Mouse (Mus musculus) layer of hippocampus, adult 6 months (tissue): ENCODE data around the gene C5ar2. TPM values are rescaled to one million over a fixed set of nuclear protein-coding genes. Genes with fewer than 3 reads are reported as not detected.

ENCODE experiments used
- long read RNA-seq, 2 experiments: library from polyadenylated mRNA; unstranded; transcript quantifications; one replicate each; pipeline ENCODE4 v2.0.0; 2019 to 2020
- polyA plus RNA-seq: library from polyadenylated mRNA; unstranded; fragments of <200 nt; fragmentation: Nextera tagmentation; gene quantifications from 2 replicates; pipeline ENCODE4 v1.2.3, GENCODE M21; 2021

The C5ar2 gene
- polyA plus RNA-seq, result 0.65 and 0.70 TPM in 2 replicates
- long read RNA-seq, experiment 1, partial matches to known transcripts, result 0 of 2 reads
- long read RNA-seq, experiment 1, other reads (novel, unspliced or antisense), result 0 of 2 reads
- long read RNA-seq, experiment 2, partial matches to known transcripts, result 0 of 1 reads
- long read RNA-seq, experiment 2, other reads (novel, unspliced or antisense), result 1 of 1 reads

DNA sequence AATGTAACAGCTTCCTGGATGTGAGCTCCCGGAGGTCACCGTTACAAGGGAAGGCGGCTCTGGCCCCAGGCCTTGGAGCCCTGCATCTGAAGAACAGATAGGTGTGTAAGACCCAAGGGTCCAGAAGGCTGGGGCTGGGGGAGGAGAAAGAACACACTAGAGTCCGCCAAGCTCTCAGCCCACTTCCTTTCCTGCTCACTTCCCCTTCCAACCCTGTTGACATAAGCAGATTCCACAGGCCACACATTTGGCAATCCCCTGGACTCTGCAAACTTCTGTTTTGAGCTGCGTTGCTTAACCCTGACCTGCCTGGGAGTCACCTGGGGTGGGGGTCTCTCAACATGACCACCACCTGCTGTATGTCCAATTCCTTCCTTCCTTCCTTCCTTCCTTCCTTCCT is at the start of gene C5ar2:
TSS of gene C5ar2 (minus strand) at position 88 of the 400 bp plus-strand sequence.

GRCm38 (mm10) chr7:16286026-16286961 is 42.3 kb upstream of the C5ar2 start, which contains the start of gene Ccdc9:
TSS of gene Ccdc9 (minus strand) at chr7:16286795.

GRCm38 (mm10) chr7:16273081-16273765 is 29.3 kb upstream of the C5ar2 start, which contains the start of gene Inafm1:
TSS of gene Inafm1 (minus strand) at chr7:16273617.

GRCm38 (mm10) chr7:16259110-16259590 is 15.2 kb upstream of the C5ar2 start, which contains the start of gene C5ar1:
TSS of gene C5ar1 (minus strand) at chr7:16259540.

DNA sequence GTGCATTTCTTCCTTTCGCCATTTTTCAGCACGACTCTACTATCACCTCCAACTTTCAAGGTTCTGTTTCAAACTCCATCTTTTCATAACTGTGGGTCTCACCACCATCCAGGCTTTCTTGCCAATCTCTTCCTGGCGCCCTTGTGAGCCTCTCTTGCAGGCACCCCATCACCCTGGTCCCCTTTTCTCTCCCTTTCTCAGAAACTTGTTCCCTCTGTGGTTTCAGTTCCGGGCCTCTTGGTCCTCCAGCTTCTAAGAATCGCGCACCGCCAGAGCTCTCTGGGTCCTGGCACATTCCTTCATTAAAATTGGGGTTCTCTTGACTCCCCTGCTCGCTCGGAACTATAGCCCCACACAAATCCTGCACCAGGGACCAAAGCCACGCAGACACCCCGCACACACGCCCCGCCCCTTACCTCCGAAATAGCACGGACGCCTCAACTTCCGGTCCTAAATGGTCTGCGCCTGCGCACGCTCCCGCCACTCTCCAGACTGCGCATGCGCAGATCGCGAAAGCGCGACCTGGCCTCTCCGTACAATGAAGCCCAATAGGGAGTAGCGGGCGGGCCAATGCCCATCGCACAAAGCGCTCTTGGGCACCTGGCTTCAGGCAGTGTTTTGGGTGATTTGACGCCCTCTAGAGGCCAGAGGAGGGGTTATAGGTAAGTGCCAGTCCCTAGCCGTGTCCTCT is 22.2 kb downstream of the C5ar2 start, which contains the start of gene Dhx34:
TSS of gene Dhx34 (minus strand) at position 456 of the 691 bp plus-strand sequence.

Other genes with a start within 250 kb of the C5ar2 start
- 5.3 and 6.6 TPM in 2 replicates for gene Bicra, start 196.2 kb downstream of the C5ar2 start, polyA plus RNA-seq
- 0.05 and 0.08 TPM in 2 replicates for gene Zfp541, start 182.3 kb downstream of the C5ar2 start, polyA plus RNA-seq
- 362 and 371 TPM in 2 replicates for gene Napa, start 145.7 kb downstream of the C5ar2 start, polyA plus RNA-seq
- 21.4 and 21.8 TPM in 2 replicates for gene Kptn, start 124.3 kb downstream of the C5ar2 start, polyA plus RNA-seq
- 26.5 and 27.3 TPM in 2 replicates for gene Slc8a2, start 114.3 kb downstream of the C5ar2 start, polyA plus RNA-seq
- 25.3 and 29.2 TPM in 2 replicates for gene Meis3, start 69.1 kb downstream of the C5ar2 start, polyA plus RNA-seq
- gene Dhx34, start 22.1 kb downstream of the C5ar2 start, polyA plus RNA-seq, result 4.8 and 5.4 TPM in 2 replicates
- 1.2 and 1.5 TPM in 2 replicates for gene C5ar1, start 15.4 kb upstream of the C5ar2 start, polyA plus RNA-seq
- gene Inafm1, start 29.5 kb upstream of the C5ar2 start, polyA plus RNA-seq, result 31.3 and 36.8 TPM in 2 replicates
- 4.6 and 6.0 TPM in 2 replicates for gene Ccdc9, start 42.6 kb upstream of the C5ar2 start, polyA plus RNA-seq
- 2.5 and 3.9 TPM in 2 replicates for gene Bbc3, start 64.2 kb upstream of the C5ar2 start, polyA plus RNA-seq
- 142 and 146 TPM in 2 replicates for gene Sae1, start 143.7 kb upstream of the C5ar2 start, polyA plus RNA-seq
- 3.7 and 4.5 TPM in 2 replicates for gene Zc3h4, start 156.8 kb upstream of the C5ar2 start, polyA plus RNA-seq
- 212 and 217 TPM in 2 replicates for gene Tmem160, start 208.6 kb upstream of the C5ar2 start, polyA plus RNA-seq
- gene Npas1, start 233.6 kb upstream of the C5ar2 start, polyA plus RNA-seq, result 10.2 and 11.5 TPM in 2 replicates